Mouse (Mus musculus): ENCODE results near the gene Snf8.

Snf8 gene

GRCm38 (mm10) chr11:96070353-96070752, 35.7 kb downstream of the Snf8 start:
- in situ Hi-C loops (cut with MboI, MseI): loop anchor here in 1 of 2 experiments (25.0 kb wide), 1 partner anchor 1767 kb away; the partner anchor contains the start of gene B230217C12Rik

DNA sequence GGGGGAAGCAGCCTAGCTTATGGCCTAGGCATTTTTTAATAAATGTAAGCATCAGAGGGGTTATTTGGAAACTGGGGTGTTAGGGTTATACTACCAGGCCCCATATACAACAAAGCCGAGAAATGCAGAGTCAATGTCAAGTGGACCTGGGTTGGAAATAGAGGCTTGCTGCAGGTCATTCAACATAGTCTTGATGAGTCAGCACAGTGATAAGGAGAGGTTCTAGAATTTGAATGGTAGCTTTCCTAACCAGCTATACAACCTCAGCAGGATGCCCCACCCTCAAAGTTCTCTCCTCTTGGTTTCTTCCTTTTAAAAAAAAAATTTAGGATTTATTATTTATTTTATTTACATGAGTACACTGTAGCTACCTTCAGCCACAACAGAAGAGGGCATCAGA, 36.3 kb downstream of the Snf8 start:
- in situ Hi-C loops (cut with MboI, MseI): loop anchor here in 1 of 2 experiments (25.0 kb wide), 1 partner anchor 1766 kb away; the partner anchor contains the start of gene B230217C12Rik

GRCm38 (mm10) chr11:96073295-96073993, 38.8 kb downstream of the Snf8 start:
- in situ Hi-C loops (cut with MboI, MseI): loop anchor here in 1 of 2 experiments (25.0 kb wide), 1 partner anchor 1764 kb away; the partner anchor contains the start of gene B230217C12Rik

DNA sequence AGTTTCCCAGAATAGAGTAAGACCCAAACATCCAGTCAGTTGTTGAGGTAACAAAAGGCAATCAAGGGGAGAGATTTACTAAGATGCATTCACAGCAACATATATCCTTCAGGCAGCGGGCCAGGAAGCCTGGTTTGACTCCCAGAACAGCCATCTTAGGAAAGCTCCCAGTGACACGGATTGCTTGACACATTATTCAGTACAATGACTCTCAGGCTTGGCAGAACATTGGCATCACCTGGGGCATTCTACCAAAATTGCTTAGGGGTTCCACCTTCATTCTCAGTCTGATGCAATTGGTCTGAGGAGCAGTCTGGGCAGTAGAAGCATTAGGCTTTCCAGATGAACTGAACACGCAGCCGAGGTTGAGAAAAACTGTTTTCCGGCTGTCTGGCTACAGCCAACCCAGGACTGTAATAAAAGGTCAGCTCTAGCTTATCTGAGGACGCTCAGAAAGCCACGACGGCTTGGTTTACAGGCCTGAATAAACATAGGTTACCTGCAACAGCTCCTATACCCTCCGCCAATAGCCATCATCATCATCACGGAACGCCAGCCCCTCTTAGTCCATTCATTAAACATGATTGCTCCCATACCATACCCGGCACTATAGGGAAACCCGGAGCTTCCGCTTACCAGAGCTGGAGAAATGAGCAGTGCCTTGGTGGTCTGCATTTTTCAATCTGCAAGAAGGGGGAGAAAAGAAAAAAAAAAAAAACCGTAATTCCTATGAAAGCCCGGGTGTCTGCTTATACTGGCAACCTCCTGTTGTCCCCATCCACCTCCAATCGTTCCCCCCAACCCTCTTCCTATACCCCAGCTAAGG, 39.9 kb downstream of the Snf8 start:
- in situ Hi-C loops (cut with MboI, MseI): loop anchor here in 1 of 2 experiments (25.0 kb wide), 1 partner anchor 1763 kb away; the partner anchor contains the start of gene B230217C12Rik

GRCm38 (mm10) chr11:96075177-96075508, 40.5 kb downstream of the Snf8 start:
- in situ Hi-C loops (cut with MboI, MseI): no loop called here

DNA sequence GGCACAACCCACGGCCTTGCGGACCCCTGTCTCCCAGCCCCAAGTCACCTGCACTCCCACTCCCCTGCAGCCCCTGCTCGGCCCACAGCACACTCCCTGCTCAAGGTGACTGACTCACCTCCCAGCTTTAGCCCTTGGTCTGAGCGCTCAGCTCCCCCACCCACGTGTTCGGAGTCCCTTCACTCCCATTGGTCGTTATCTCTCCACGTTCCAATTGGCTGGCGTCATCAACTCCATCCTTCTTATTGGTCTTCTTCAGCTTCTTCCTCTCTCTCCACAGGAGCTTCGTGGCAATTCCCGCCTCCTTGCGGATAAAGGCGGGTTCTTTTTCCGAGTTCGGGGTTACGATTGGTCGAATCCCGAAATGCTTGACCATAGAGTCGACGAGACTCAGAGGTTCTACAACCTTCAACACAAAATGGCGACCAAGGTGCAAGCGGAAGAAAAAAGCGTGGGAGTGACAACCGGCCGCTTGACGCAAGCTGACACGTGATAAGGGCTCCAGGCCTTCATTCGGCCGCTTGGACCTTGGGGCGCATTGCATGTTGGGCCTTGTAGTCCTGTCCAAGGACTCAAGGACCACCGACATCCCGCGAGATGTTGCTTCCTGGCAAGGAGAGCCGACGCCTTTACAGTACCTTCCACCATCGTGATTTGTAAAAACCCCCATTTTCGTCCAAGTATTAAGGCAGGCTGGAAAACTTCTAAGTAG, 41.0 kb downstream of the Snf8 start, which contains the start of gene Atp5g1:
Gene Atp5g1, minus strand, starts transcription at position 162 of the 712 bp plus-strand sequence.
- in situ Hi-C loops (cut with MboI, MseI): no loop called here

- in situ Hi-C loops (cut with MboI, MseI): no loop called here
Observed at GRCm38 (mm10) chr11:96076221-96077105, 41.8 kb downstream of the Snf8 start.

- in situ Hi-C loops (cut with MboI, MseI): no loop called here
Observed at GRCm38 (mm10) chr11:96080736-96081135, 46.1 kb downstream of the Snf8 start.

DNA sequence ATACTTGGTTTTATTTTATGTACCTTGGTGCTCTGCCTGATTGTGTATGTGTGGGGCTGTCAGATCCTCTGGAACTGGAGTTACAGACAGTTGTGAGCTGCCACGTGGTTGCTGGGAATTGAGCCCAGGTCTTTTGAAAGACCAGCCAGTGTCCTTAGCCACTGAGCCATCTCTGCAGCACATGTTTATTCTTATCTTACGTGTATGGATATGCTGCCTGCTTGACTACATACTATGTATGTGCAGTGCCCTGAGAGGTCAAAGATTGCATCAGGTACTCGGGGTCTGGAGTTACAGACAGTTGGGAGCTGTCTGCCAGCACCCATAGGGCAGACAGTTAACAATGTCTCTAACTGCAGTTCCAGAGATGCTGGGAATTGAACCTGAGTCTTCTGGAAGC, 48.0 kb downstream of the Snf8 start:
- in situ Hi-C loops (cut with MboI, MseI): no loop called here

DNA sequence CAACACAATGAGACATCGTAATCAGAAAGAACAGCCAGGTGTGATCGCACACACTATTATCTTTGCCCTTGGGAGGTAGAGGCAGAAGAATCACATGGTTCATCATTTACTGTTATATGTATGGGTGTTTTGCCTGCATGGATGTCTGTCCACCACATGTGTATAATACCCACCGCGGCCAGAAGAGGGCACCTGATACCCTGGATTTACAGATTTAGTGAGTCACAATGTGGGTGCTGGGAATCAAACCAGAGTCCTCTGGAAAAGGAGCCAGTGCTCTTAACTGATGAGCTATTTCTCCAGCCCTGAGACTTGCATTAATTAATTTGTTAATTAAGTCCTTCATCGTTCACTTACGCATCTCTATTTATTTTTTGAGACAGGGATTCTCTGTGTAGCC, 53.3 kb downstream of the Snf8 start:
- in situ Hi-C loops (cut with MboI, MseI): no loop called here

DNA sequence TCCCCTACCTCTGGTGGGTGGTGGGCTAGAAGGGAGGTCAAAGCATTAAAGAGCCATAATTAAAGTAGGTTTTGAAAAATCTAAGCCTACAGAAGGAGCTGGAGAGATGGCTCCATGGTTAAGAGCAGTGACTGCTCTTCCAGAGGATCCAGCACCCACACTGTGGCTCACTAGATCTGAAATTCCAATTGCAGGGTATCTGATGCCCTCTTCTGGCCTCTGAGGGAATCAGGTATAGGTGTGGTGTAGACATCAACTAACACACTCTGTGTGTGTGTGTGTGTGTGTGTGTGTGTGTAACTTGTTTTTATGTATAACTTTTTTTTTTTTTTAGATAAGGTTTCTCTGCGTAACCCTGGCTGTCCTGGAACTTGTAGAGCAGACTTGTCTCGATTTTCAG, 56.4 kb downstream of the Snf8 start:
- in situ Hi-C loops (cut with MboI, MseI): loop anchor here in 1 of 2 experiments (5.0 kb wide), 1 partner anchor 46 kb away; no protein-coding TSS in a partner anchor

- in situ Hi-C loops (cut with MboI, MseI): loop anchor here in 1 of 2 experiments (5.0 kb wide), 1 partner anchor 45 kb away; no protein-coding TSS in a partner anchor
Observed at GRCm38 (mm10) chr11:96092674-96093291, 58.1 kb downstream of the Snf8 start.

- in situ Hi-C loops (cut with MboI, MseI): loop anchor here in 1 of 2 experiments (5.0 kb wide), 1 partner anchor 44 kb away; no protein-coding TSS in a partner anchor
Observed at GRCm38 (mm10) chr11:96093361-96093760, 58.7 kb downstream of the Snf8 start.
